Mouse (Mus musculus) erythroblast, embryonic 14.5 days (primary cell): ENCODE results near the gene Shroom3.

Experiments
- GATA1 ChIP-seq: IDR thresholded peaks from 2 replicates; pipeline ENCODE4 v1.6.1; 2012; ENCODE audit warnings: low read length, inconsistent platforms, mixed read lengths
- TAL1 ChIP-seq: IDR thresholded peaks from 3 replicates; pipeline ENCODE4 v1.6.1; 2012; ENCODE audit warnings: low read length, inconsistent platforms, mixed read lengths

- no peak for TF ChIP-seq GATA1
- no peak for TF ChIP-seq TAL1
Measured at GRCm38 (mm10) chr5:92778395-92778794, 95.2 kb downstream of the Shroom3 start.
